In the genomic region with DNA sequence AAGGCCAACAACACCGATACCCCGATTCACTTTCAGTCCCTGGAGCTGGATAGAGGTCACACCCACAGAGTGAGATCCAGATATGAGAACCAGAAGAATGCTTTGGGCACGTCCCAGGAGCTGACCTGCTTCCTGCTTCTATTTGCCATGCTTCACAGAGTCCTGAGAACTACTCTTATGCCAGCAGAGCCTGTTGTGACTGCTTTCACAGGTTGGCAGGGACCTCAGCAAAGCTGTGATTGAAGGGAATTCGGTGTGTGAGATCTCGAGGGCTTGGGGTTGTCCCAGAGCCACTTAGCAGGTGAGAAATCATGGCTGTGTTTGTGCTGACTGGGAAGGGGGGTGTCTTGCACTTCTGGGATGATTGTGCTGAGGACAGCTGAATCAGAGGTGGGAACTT, we compare ENCODE assay signal across 24 mouse cellular contexts.
DNase-seq lines count a peak whose midpoint lies in the region; ATAC-seq and TF ChIP-seq lines count a peak whose summit lies in the region.
"Had no signal": no experiment of that assay in that cellular context is flagged by ENCODE, and none has a peak within 500 bp of the region (broad histone marks: within the 10 kb centered on the region; RNA-seq: fewer than 3 reads in every experiment).

No protein-coding gene starts in this region.

- no peak overlapping the region for H3K4me3 ChIP-seq in kidney, embryonic 16.5 days (ENCODE audit: low read length)
- H3K4me3 ChIP-seq: embryonic facial prominence, embryonic 10.5 days; forebrain, embryonic 13.5 days; hindbrain, embryonic 10.5 days; limb, embryonic 12.5 days; liver, embryonic 12.5 days; lung, embryonic 15.5 days; midbrain, embryonic 15.5 days; myocyte had no signal

- H3K9me3 ChIP-seq in kidney, embryonic 16.5 days (ENCODE audit: low read length) = no peaks in the 10 kb centered on the region
- H3K9me3 ChIP-seq: embryonic facial prominence, embryonic 10.5 days; forebrain, embryonic 13.5 days; hindbrain, embryonic 10.5 days; limb, embryonic 12.5 days; liver, embryonic 12.5 days; lung, embryonic 15.5 days; midbrain, embryonic 15.5 days had no signal

- peak; percentile 7 for DNase-seq in cerebellum, adult 11 months
- no peak for DNase-seq in cerebellum, postnatal 4 days (ENCODE audit: low spot score in 2 of 2)
- DNase-seq in kidney, postnatal 14 days = peak; percentile 7
- DNase-seq in brain, embryonic 14.5 days (ENCODE audit: low read depth) = peak; percentile 22
- peak; percentile 12 to 17 for DNase-seq in cerebellum, postnatal 36 days
- DNase-seq in right cerebral cortex, adult 2 months (ENCODE audit: low spot score in 2 of 2) = no peak
- no peak for DNase-seq in left cerebral cortex, adult 18-20 months (ENCODE audit: low spot score in 2 of 2)
- DNase-seq: adrenal gland, adult 8-10 months; gastrocnemius, postnatal 36 days; right cerebral cortex, adult 18-20 months; thymus, postnatal 36 days had no signal

- no peak for TF ChIP-seq POLR2A in brain, embryonic 14.5 days (IDR thresholded peaks at IDR 0.05; ENCODE audit: borderline replicate concordance, extremely low read depth, insufficient read depth, insufficient read length, poor library complexity, severe bottlenecking)

- H3K4me1 ChIP-seq in kidney, embryonic 16.5 days (ENCODE audit: insufficient read depth, low read length) = no peaks in the 10 kb centered on the region
- H3K4me1 ChIP-seq: embryonic facial prominence, embryonic 10.5 days; forebrain, embryonic 13.5 days; limb, embryonic 12.5 days; liver, embryonic 12.5 days; lung, embryonic 15.5 days; midbrain, embryonic 15.5 days had no signal

- no peak for TF ChIP-seq CTCF in brain, embryonic 14.5 days (IDR thresholded peaks at IDR 0.05; ENCODE audit: borderline replicate concordance, extremely low read depth, insufficient read depth, insufficient read length)

- H3K9ac ChIP-seq in kidney, embryonic 16.5 days (replicated peaks; ENCODE audit: low read length) = no peak overlapping the region
- H3K9ac ChIP-seq: forebrain, embryonic 13.5 days; limb, embryonic 12.5 days; liver, embryonic 12.5 days; lung, embryonic 15.5 days; midbrain, embryonic 15.5 days had no signal

- no peaks in the 10 kb centered on the region for H3K27me3 ChIP-seq in kidney, embryonic 16.5 days (ENCODE audit: insufficient read depth, low read length)
- H3K27me3 ChIP-seq: forebrain, embryonic 13.5 days; limb, embryonic 12.5 days; liver, embryonic 12.5 days; lung, embryonic 15.5 days; midbrain, embryonic 15.5 days had no signal

- H3K4me2 ChIP-seq in kidney, embryonic 16.5 days (replicated peaks; ENCODE audit: low read depth, low read length) = no peak overlapping the region
- H3K4me2 ChIP-seq: forebrain, embryonic 13.5 days; limb, embryonic 12.5 days; liver, embryonic 12.5 days; lung, embryonic 15.5 days; midbrain, embryonic 15.5 days had no signal

- WGBS in kidney, embryonic 16.5 days = 64% methylated on average over 5 of the region's 5 CpGs

- ATAC-seq in kidney, embryonic 16.5 days (ENCODE audit: low FRiP score, low TSS enrichment) = no peak
- ATAC-seq: CD4-positive, CD25-positive, alpha-beta regulatory T cell, adult 4 months; hindbrain, postnatal 0 days; intestine, postnatal 0 days; liver, embryonic 12.5 days; midbrain, embryonic 15.5 days; Patski had no signal

- H3K36me3 ChIP-seq in kidney, embryonic 16.5 days (ENCODE audit: insufficient read depth, low read length) = no peaks in the 10 kb centered on the region
- H3K36me3 ChIP-seq: embryonic facial prominence, embryonic 10.5 days; hindbrain, embryonic 10.5 days; limb, embryonic 12.5 days; liver, embryonic 12.5 days; lung, embryonic 15.5 days; midbrain, embryonic 15.5 days had no signal

- H3K27ac ChIP-seq in kidney, embryonic 16.5 days (ENCODE audit: low read length) = no peak overlapping the region
- H3K27ac ChIP-seq: embryonic facial prominence, embryonic 10.5 days; forebrain, embryonic 13.5 days; hindbrain, embryonic 10.5 days; hindbrain, postnatal 0 days; limb, embryonic 12.5 days; liver, embryonic 12.5 days; lung, embryonic 15.5 days; midbrain, embryonic 15.5 days had no signal

Comparison
In these comparisons a context has a peak if more than half of its experiments do, and no peak if none do; other contexts are left out.
1. DNase-seq: peak in cerebellum, adult 11 months (single experiment), kidney, postnatal 14 days (single experiment), brain, embryonic 14.5 days (single experiment) and cerebellum, postnatal 36 days (2 of 2); none in cerebellum, postnatal 4 days (0 of 2), right cerebral cortex, adult 2 months (0 of 2) and left cerebral cortex, adult 18-20 months (0 of 2).